Mouse (Mus musculus) retina, postnatal 7 days (tissue): ENCODE measurements around the gene Gm20388.

Experiments
- DNase-seq: peaks from one replicate; pipeline ENCODE4 v3.0.0-alpha.2; 2012; ENCODE audit warnings: low read depth, low spot score

Gm20388 gene

DNA sequence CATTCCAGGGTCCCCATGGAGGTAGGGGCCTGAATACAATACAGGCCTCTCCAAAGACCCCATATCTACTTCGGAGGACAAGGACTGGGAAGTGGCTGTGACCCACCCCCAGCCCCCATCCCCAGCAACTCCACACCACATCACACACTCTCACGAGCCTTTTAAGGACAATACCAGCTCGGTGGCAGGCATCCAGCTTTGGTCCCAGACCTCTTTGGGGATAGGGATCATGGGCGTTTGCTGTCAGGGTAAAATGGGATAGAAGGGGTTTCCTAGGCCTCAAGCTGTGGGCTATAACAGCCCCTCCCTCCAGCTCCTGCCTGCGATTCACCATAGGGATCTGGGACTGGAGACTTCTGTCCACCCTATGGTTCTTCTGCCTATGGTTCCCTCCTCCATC is 281.0 kb downstream of the Gm20388 start:
- no peak for DNase-seq

DNA sequence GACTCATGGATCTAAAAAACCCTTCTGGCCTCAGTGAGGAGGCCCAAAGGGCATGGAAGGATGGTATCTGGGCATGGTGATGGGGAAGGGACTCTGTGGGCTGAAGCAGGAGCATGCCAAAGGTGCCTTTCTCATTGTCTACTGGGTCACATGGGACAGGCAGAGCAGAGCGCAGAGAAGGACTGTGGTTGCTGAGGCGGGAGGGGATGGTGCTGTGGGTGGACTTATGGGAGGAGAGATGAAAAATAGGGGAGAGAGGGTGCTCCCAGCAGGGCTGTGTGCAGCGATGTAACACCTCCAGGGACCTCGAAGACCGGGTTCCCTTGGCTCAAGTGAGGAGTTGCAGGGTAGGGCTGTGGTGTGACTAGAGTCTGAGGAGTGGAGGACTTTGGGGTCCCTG is 281.5 kb downstream of the Gm20388 start:
- no peak for DNase-seq

- DNase-seq = no peak
These were observed 290.7 kb downstream of the Gm20388 start for GRCm38 (mm10) chr8:120201351-120201750.

GRCm38 (mm10) chr8:120202546-120202945 is 291.9 kb downstream of the Gm20388 start:
- DNase-seq = no peak

DNA sequence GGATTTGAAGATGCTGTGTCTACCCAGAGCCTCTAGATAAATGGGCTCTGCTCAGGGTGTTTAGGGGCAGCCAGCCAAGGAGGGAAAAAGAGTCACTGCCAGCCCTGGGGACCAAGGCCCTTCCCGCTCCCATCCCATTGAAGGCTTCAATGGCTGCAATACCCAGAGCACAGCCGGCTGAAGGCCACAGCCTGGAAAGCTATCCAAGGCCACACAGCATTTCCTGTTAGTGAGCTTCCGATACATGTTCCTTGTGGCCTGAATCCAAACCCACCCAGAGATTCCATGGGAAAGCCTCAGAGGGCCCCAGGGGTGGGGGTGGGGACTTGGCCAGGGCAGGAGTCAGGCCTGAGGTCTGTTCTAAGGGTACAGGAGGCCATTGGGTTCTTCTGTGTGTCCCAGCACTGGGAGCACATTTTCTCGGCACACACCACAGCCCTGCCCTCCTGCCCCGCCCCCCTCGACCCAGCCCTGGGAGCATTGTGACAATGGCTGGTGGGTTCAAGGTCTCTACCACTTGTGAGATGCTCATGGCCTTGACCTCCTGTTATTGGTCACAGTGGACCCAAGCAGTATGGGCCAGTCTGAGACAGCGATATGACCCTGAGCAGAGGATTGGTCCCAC is 294.2 kb downstream of the Gm20388 start:
- no peak for DNase-seq

DNA sequence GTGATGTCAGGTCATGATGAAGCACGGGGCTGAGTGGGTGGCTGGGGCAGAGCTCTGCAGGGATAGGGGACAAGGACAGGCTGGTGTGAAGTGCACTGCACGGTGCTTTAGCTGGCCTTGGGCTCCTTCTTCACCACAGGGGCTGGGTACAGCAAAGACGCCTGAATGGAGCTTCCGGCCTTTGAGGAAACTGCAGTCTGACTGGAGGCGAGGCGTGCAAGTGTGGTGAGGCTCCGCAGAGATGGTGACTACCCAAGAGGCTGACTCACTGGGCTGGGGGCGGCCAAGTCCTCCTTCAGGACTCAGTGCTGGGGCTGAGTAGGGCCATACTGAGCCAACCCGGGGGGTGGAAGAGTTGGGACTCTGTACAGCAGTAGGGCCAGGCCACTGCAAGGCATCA is 295.3 kb downstream of the Gm20388 start:
- DNase-seq = no peak

DNA sequence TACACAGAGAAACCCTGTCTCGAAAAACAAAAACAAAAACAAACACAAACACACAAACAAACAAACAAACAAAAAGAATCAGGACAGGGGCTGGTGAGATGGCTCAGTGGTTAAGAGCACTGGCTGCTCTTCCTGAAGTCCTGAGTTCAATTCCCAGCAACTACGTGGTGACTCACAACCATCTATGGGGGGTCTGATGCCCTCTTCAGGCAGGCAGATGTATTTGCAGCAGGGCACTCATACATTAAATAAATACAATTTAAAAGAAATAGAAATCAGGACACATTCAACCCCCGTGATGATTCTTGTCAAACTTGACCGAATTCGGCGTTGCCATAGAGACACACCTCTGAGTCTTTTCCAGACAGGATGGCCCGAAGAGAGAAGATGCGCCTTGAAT is 296.7 kb downstream of the Gm20388 start:
- DNase-seq = no peak

DNA sequence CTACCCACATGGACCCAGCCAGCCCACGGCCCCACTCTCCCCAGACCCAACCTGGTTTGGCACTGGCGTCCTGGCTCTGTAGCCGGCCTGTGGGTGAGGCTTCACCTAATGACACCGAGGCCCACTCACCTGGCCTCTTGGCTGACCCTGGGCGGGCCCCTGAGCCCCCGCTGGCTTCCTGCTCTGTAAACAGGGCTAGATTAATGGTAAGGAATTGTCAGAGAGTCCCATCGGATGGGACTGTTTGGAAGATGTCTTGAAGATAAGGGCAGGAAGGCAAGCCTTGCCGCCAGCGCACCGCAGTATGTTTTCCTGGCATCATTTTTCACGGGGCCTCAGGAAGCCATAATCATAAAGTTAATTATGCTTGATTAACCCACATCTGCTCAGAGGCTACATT is 297.5 kb downstream of the Gm20388 start:
- DNase-seq = no peak

- no peak for DNase-seq
These were observed 300.7 kb downstream of the Gm20388 start for GRCm38 (mm10) chr8:120211345-120211744.

- no peak for DNase-seq
These were observed 302.0 kb downstream of the Gm20388 start for GRCm38 (mm10) chr8:120212596-120212995.

GRCm38 (mm10) chr8:120213229-120213628 is 302.6 kb downstream of the Gm20388 start:
- DNase-seq = no peak

DNA sequence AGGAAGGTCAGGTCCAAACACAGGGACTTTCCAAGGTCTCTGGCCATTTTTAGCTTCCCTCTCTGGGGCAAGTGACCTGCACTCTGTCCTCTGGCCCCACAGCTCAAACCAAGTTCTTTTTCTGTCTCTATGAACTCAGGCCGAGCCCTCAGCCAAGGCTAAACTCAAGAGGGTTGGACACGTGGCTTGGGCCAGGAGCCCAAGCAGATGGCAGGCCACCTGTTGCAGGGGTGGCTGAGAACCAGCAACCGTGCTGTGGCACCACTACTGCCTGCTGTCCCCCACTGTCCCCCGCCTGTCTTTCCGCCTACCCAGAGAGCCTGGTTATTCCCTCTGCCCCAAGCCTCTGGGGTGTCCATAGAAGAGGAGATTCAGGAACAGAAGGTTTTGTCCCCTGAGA is 303.3 kb downstream of the Gm20388 start:
- DNase-seq = no peak

DNA sequence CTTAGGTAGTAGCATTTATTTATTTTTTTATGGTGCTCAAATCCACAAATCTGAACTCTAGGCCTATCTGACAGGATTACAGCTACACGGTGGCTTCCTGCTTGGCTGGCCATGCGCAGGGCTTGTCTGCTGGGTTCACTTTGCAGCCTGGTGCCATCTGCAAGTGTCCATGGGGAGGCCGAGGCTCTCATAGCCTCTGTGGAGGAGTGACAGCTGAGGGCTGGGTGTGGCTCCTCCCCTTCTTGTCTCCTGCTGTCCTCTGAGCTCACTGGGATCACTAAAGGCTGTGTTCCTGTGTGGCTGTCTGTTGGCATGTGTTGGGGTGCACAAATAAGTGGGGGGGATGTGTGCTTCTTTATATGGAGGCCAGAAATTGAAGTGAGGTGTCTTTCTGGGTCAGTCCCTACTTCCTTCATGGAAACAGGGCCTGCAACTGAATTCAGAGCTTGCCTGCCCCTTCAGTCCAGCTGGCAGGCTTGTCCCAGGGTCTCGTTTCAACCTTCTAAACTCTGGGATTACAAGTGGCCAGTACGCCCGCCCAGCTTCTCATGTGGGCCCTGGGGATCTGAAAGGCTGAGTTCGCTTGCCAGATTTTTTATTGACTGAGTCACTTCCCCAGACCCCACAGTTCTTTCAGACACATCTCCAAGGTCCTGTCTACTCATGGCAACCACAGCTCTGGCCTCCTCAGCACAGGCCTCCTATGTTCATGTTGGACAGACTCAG is 304.9 kb downstream of the Gm20388 start:
- DNase-seq = no peak

DNA sequence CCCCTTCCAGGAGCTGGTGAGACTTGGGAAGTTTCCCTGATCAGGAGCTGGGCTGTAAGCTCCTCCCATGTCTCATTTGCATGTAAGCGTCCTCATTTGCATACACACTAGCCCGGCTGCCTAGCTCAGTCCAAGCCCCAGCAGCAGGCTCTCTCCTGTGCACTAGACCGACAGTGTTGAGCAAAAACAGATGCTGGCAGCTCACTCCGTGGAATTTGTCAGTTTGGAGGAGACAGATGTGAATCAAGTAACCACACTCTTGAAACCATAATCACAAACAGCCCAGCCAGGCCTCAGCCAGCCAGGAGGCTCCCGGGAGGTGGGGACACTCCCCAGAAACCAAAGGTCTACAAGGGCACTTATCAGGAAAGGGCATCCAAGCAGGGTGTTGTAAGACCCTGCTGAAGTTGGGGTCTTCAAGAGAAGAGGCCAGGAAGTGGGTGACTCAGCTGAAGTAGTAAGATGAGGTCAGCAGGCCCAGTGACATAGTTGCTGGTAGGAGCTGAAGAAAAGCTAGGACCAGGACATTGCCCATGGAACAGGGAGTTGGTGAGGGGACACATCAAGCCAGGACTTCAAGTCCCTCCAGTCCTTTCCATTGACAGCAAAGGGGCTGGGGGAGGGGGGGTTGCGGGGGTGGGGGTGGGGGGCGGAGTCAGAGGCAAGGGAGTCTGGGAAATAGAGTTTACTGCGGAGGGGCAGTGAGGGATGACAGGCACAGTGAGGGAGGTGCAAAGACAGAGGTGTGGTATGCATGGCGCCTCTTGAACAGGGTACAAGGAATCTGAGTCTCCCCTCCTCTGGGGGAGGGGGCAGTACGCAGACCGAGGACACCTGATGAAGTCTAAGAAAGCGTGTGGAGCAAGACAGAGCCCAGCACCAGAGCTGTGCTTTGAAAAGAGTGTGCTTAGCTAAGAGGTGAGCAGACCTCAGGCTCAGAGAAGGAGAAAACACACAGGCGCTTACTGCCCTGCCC is 306.5 kb downstream of the Gm20388 start:
- no peak for DNase-seq

DNA sequence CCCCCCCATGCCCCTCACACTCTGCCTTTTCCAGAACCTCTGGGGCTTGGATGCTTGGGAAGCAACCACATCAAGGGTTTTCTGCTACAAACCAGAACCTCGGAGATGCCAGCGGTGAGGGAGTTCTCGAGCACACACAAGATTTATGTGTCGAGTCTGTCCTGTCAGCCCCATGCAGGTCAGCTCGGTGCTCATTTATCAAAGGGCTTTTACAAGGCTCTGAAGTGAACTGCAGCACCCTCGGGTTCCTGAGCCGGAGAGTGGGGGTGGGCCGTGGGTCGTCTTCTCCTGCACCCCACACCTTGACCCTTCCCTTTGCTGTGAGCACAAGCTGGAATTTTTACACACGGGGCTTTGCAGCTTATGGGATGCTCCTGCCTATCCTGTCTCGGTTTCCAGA is 311.9 kb downstream of the Gm20388 start:
- no peak for DNase-seq

- no peak for DNase-seq
These were observed 314.1 kb downstream of the Gm20388 start for GRCm38 (mm10) chr8:120224521-120225420.

DNA sequence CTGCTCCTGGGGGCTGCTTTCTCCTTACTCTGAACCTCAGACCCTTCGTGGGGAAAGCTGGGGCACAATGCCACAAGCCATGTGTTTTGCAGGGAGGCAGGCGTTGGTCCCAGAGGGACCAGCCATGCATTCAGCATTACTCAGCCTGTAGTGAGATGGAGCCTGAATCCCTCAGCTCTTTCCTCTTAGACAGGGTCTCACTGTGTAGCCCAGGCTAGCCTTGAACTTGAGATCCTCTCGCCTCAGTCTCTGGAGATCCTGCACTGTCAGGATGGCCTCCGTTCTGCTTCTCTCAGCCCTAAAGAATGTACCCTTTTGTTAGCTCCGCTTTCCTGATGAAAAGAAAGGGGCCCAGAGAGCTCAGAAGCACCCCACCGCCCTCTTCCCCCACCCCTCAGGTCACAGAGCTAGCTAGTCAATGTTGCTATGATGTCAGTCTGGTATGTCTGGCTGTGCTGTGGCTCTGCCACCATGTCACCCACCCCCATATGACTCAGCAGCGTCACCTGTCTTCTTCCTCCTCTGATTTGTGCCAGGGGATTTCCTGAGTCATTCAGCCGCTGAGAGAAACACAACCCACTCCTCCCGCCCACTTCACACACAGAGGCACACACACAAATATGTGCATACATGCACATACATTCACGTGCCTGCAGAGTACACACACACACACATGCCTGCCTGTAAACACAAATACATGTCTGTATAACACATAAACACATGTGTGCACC is 314.9 kb downstream of the Gm20388 start:
- no peak for DNase-seq

- no peak for DNase-seq
These were observed 316.3 kb downstream of the Gm20388 start for GRCm38 (mm10) chr8:120226700-120227577.

DNA sequence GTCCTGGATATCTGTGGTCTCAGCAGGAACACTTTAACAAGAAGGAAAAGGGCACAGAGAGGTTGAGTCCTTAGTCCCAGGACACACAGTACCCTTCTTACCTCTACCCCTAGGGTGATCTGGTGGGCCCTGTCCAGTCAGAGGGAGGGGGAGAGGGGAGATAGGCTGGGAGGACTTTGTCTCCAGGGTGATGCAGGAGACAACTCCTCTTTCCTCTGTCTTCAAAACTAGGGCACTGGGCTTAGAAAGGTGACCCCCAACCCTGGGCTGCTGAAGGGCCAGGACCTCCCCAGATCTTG is 316.9 kb downstream of the Gm20388 start:
- DNase-seq = no peak
